Mouse (Mus musculus) heart, embryonic 11.5 days (tissue): ENCODE results near the gene Rnf151. TPM values are rescaled to one million over a fixed set of nuclear protein-coding genes. Genes with fewer than 3 reads are reported as not detected.
A peak's percentile ranks its signal among the peaks of the same experiment; 100 is the strongest.

Experiments used
- ATAC-seq: fragments of 200-750 bp; cut with Nextera tagmentation; replicated peaks from 2 replicates; pipeline ENCODE4 v1.8.0; 2017; ENCODE audit warnings: moderate library complexity; ENCODE audit not compliant: insufficient number of reproducible peaks, low FRiP score, low TSS enrichment
- H3K27ac ChIP-seq: fragments of 300-500 bp; sonication (generic); 2 replicates; pipeline ENCODE4 v1.5.1; 2014; ENCODE audit warnings: mild to moderate bottlenecking, low read depth, low read length
- H3K27me3 ChIP-seq: fragments of 300-500 bp; sonication (generic); 2 replicates; pipeline ENCODE4 v1.6.1; 2014; ENCODE audit warnings: mild to moderate bottlenecking, low read length, mixed read lengths; ENCODE audit not compliant: control insufficient read depth, insufficient read depth
- H3K36me3 ChIP-seq: fragments of 300-500 bp; sonication (generic); 2 replicates; pipeline ENCODE4 v1.6.1; 2014; ENCODE audit warnings: mild to moderate bottlenecking, low read length, moderate library complexity, mixed read lengths; ENCODE audit not compliant: control insufficient read depth, insufficient read depth
- H3K4me1 ChIP-seq: fragments of 300-500 bp; sonication (generic); 2 replicates; pipeline ENCODE4 v1.6.1; 2014; ENCODE audit warnings: low read length; ENCODE audit not compliant: control insufficient read depth, insufficient read depth
- H3K4me2 ChIP-seq: fragments of 300-500 bp; sonication (generic); 2 replicates; pipeline ENCODE4 v1.6.1; 2014; ENCODE audit warnings: mild to moderate bottlenecking, moderate library complexity
- H3K4me3 ChIP-seq: fragments of 300-500 bp; sonication (generic); 2 replicates; pipeline ENCODE4 v1.5.1; 2014; ENCODE audit warnings: low read depth, low read length
- H3K9ac ChIP-seq: fragments of 300-500 bp; sonication (generic); 2 replicates; pipeline ENCODE4 v1.6.1; 2014; ENCODE audit warnings: mild to moderate bottlenecking, low read depth, low read length, moderate library complexity
- H3K9me3 ChIP-seq: fragments of 300-500 bp; sonication (generic); replicated peaks from 2 replicates; pipeline ENCODE4 v1.6.1; 2016; ENCODE audit warnings: low read length; ENCODE audit not compliant: control insufficient read depth
- WGBS: fragments of 180-500 bp; shearing (Covaris S2); extraction: QIAGEN DNeasy Blood & Tissue Kit; methylation state at CpG from one replicate; pipeline ENCODE4 v1.1.7; 2014; ENCODE audit not compliant: insufficient replicate concordance; 5-methylcytosine and 5-hydroxymethylcytosine counted together
- polyA plus RNA-seq: library from polyadenylated mRNA; unstranded; fragments of >200 nt; fragmentation: Nextera tagmentation; extraction: Ambion mirVana; gene quantifications from 2 replicates; pipeline ENCODE4 v1.2.1, GENCODE M21; 2014

Rnf151 gene
- polyA plus RNA-seq, 1 experiment from 2014 or later = not detected

DNA sequence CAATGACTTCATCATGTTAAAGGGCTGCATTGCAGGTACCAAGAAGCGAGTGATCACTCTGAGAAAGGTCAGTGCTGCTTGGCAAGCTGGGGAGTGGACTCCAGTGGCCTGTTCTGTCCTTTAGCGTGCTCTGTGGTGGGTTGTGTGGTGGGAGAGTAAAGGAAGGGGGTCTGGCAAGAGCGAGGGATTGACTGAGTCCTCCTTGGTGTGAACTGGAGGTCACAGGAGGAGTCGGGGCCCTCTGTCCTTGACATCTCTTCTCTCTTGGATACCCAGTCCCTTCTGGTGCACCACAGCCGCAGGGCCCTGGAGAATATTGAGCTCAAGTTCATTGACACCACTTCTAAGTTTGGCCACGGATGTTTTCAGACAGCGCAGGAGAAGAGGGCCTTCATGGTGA is 17.6 kb upstream of the Rnf151 start:
- Histone ChIP-seq H3K36me3 (no peaks in the 10 kb centered on the region), H3K9me3 (no peaks in the 10 kb centered on the region), H3K9ac (no peak overlapping the region), H3K4me2 (peak overlapping the region; percentile 94), H3K4me3 (no peak overlapping the region), H3K27ac (no peak overlapping the region), H3K27me3 (no peaks in the 10 kb centered on the region), H3K4me1 (peaks cover 14% of the 10 kb centered on the region)
- no peak for ATAC-seq
- WGBS = 86% methylated on average over 7 of the region's 7 CpGs

DNA sequence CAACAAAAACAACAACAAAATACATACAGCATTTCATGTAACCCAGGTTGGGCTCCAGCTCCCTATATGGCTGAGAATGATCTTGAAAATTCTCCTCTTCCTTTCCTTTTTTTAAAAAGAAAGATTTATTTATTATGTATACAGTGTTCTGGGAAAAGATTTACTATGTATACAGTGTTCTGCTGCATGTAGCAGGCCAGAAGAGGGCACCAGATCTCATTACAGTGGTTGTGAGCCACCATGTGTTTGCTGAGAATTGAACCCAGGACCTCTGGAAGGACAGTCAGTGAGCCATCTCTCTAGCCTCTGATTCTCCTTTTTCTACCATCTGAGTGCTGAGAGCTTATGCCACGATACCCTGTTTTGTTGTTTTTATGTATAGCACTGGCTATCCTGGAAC is 16.6 kb upstream of the Rnf151 start:
- Histone ChIP-seq H3K9ac (no peak overlapping the region), H3K4me2 (no peak overlapping the region), H3K27ac (no peak overlapping the region), H3K27me3 (no peaks in the 10 kb centered on the region), H3K36me3 (no peaks in the 10 kb centered on the region), H3K4me3 (no peak overlapping the region), H3K9me3 (no peaks in the 10 kb centered on the region), H3K4me1 (peaks cover 14% of the 10 kb centered on the region)
- no peak for ATAC-seq
- WGBS = 68% methylated on average over 1 of the region's 1 CpGs

DNA sequence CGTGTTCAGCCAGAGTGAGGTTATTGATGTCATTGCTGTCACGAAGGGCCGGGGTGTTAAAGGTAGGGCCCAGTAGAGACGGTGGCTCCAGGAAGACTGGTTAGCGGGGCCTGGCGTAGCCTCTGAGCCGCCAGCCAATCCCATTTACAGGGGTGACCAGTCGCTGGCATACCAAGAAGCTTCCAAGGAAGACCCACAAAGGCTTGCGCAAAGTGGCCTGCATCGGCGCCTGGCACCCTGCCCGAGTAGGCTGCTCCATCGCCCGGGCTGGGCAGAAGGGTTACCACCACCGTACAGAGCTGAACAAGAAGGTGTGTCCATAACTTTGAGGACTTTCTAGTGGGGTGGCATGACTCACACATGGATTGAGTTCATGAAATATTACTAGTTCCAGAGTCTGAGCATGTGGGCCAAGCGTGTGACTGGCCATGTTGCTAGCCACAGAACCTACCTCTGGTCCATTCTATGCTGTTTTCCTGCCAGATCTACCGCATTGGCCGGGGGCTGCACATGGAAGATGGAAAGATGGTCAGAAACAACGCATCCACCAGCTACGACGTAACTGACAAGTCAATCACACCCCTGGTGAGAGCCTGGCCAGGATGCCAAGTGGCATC is 15.7 kb upstream of the Rnf151 start:
- ATAC-seq = no peak
- H3K27ac ChIP-seq = no peak overlapping the region
- WGBS = 88% methylated on average over 21 of the region's 21 CpGs

DNA sequence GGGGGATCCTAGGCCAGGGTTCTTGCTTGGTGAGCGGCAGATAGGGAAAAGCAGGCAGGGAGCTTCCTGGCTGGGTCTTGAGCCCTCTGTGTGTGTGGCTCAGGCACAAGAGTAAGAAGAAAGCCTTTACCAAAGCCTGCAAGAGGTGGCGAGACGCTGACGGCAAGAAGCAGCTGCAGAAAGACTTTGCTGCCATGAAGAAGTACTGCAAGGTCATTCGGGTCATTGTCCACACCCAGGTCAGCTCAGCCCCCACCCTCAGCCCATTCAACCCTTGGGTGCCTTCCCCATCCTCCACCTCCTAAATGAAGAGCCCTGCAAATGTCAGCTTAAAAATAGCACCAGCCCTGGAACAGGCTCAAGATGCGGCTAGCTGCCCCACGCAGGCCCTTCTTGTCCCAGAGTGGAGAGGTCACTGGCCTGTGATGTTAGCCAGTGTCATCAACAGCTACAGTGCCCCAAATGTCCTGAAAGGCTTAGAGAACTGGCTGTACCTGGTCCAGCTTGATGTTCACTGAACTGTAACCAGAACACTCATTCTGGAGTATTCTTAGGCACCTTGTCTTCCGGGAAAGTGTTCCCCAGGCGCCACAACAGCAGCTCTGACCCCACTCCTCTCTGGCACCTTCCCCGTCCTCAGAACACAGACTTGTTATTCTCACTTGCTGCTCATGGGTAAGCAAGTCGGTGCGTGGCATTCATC is 14.5 kb upstream of the Rnf151 start:
- no peak for ATAC-seq
- H3K4me1 ChIP-seq = peaks cover 14% of the 10 kb centered on the region
- 65% methylated on average over 12 of the region's 12 CpGs for WGBS
- peaks cover 2% of the 10 kb centered on the region; the same call in 1 of the 2 replicates for H3K27me3 ChIP-seq
- no peaks in the 10 kb centered on the region for H3K9me3 ChIP-seq
- no peak overlapping the region for H3K4me2 ChIP-seq
- peak overlapping the region; percentile 47; the same call in 1 of the 2 replicates for H3K27ac ChIP-seq
- H3K9ac ChIP-seq = no peak overlapping the region
- H3K4me3 ChIP-seq = no peak overlapping the region
- H3K36me3 ChIP-seq = no peaks in the 10 kb centered on the region

More for the DNA sequence above, 15.7 kb upstream of the Rnf151 start:
- Histone ChIP-seq H3K36me3 (no peaks in the 10 kb centered on the region), H3K9me3 (no peaks in the 10 kb centered on the region), H3K9ac (no peak overlapping the region), H3K4me2 (no peak overlapping the region), H3K4me1 (peaks cover 14% of the 10 kb centered on the region), H3K27me3 (no peaks in the 10 kb centered on the region), H3K4me3 (no peak overlapping the region)

- H3K4me2 ChIP-seq = no peak overlapping the region
- WGBS = 79% methylated on average over 14 of the region's 14 CpGs
- no peaks in the 10 kb centered on the region for H3K9me3 ChIP-seq
- no peak for ATAC-seq
- peaks cover 6% of the 10 kb centered on the region; the same call in 1 of the 2 replicates for H3K4me1 ChIP-seq
- peaks cover 3% of the 10 kb centered on the region; the same call in 1 of the 2 replicates for H3K27me3 ChIP-seq
- H3K9ac ChIP-seq = no peak overlapping the region
- H3K36me3 ChIP-seq = no peaks in the 10 kb centered on the region
- no peak overlapping the region for H3K27ac ChIP-seq
- H3K4me3 ChIP-seq = no peak overlapping the region
Observed at GRCm38 (mm10) chr17:24730787-24731186, 12.9 kb upstream of the Rnf151 start.

GRCm38 (mm10) chr17:24729067-24729466 is 11.2 kb upstream of the Rnf151 start:
- Histone ChIP-seq H3K4me1 (peaks cover 6% of the 10 kb centered on the region; the same call in 1 of the 2 replicates), H3K27ac (no peak overlapping the region), H3K9me3 (no peaks in the 10 kb centered on the region), H3K4me2 (no peak overlapping the region), H3K4me3 (no peak overlapping the region), H3K36me3 (no peaks in the 10 kb centered on the region), H3K9ac (no peak overlapping the region), H3K27me3 (peaks cover 3% of the 10 kb centered on the region; the same call in 1 of the 2 replicates)
- 81% methylated on average over 6 of the region's 6 CpGs for WGBS
- ATAC-seq = no peak

DNA sequence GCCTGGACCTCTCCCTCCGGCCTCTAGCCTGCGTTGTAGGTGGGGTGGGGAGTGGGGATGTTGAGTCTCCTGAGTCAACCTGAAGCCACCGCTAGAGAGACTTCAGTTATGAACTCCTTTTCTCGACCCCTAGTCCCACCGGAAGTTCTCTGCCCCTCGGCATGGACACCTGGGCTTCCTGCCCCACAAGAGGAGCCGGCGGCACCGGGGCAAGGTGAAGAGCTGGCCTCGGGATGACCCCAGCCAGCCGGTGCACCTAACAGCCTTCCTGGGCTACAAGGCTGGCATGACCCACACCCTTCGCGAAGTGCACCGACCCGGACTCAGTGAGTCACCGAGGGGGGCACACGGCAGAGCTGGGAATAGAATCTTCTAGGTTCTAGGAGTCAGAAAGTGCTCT is 10.3 kb upstream of the Rnf151 start:
- Histone ChIP-seq H3K4me1 (peaks cover 9% of the 10 kb centered on the region), H3K9me3 (no peaks in the 10 kb centered on the region), H3K36me3 (no peaks in the 10 kb centered on the region), H3K9ac (no peak overlapping the region), H3K27me3 (peaks cover 3% of the 10 kb centered on the region; the same call in 1 of the 2 replicates), H3K4me3 (no peak overlapping the region), H3K4me2 (no peak overlapping the region), H3K27ac (no peak overlapping the region)
- no peak for ATAC-seq
- 67% methylated on average over 17 of the region's 17 CpGs for WGBS

DNA sequence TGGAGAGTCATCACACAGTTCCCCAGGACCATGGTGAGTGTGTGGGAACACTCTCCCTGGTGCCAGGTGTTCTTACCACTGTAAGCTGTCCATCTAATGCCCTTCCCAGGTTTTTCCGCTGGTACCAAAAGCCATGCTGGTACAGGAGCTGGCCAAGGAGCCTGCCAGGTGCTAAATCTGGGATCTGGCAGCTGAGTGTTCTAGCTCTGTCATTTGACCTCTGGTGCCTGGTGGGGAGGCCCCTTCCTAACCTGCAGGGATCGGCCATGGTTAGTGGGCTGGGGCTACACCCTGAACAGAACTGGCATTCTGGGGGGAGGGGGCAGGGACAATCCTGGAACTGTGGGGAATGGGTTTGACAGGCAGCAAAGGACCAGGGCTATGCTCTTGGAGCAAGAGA is 9.8 kb upstream of the Rnf151 start, which contains the start of gene Rpl3l:
Gene Rpl3l, plus strand, starts transcription at position 203 of the 400 bp plus-strand sequence.
- peaks cover 15% of the 10 kb centered on the region for H3K4me1 ChIP-seq
- no peaks in the 10 kb centered on the region for H3K36me3 ChIP-seq
- no peak within 1 kb of the TSS for H3K27ac ChIP-seq
- no peaks in the 10 kb centered on the region for H3K9me3 ChIP-seq
- H3K4me2 ChIP-seq = no peak within 1 kb of the TSS
- 70% methylated on average over 2 of the region's 2 CpGs for WGBS
- no peak within 1 kb of the TSS for H3K9ac ChIP-seq
- H3K4me3 ChIP-seq = no peak within 1 kb of the TSS
- H3K27me3 ChIP-seq = peaks cover 3% of the 10 kb centered on the region; the same call in 1 of the 2 replicates
- ATAC-seq = no peak
